Mouse (Mus musculus): Measurements from ENCODE around the gene Slco1a6.

The Slco1a6 gene

GRCm38 (mm10) chr6:142035771-142036170 lies 172.6 kb downstream of the Slco1a6 start:
- no peak for DNase-seq (ENCODE audit: low spot score)
